Mouse (Mus musculus) forebrain, embryonic 14.5 days (tissue): ENCODE measurements at regions not wholly inside any gene's neighbourhood (a gene's known extent, or its start where the extent isn't known, plus 50 kb on each side); places are given as distances from the start of the nearest gene placed in this dataset.
A peak's percentile ranks its signal among the peaks of the same experiment; 100 is the strongest.

Experiments used
- ATAC-seq: fragments of 200-750 bp; cut with Nextera tagmentation; 2 replicates; pipeline ENCODE4 v1.8.0; 2017; ENCODE audit warnings: mild to moderate bottlenecking, moderate library complexity
- DNase-seq: peaks from one replicate; pipeline ENCODE4 v3.0.0-alpha.2; 2015; ENCODE audit warnings: low spot score
- H3K27ac ChIP-seq: fragments of 300-500 bp; sonication (generic); 2 replicates; pipeline ENCODE4 v1.5.1; 2014; ENCODE audit warnings: low read depth, mild to moderate bottlenecking, control low read depth, low read length, moderate library complexity
- H3K27me3 ChIP-seq: fragments of 300-500 bp; sonication (generic); replicated peaks from 2 replicates; pipeline ENCODE4 v1.6.1; 2014; ENCODE audit warnings: low read length, control low read depth, mixed read lengths; ENCODE audit not compliant: control insufficient read depth, insufficient read depth
- H3K36me3 ChIP-seq: fragments of 300-500 bp; sonication (generic); 2 replicates; pipeline ENCODE4 v1.6.1; 2014; ENCODE audit warnings: low read length, control low read depth; ENCODE audit not compliant: control insufficient read depth, insufficient read depth
- H3K4me1 ChIP-seq: fragments of 300-500 bp; sonication (generic); 2 replicates; pipeline ENCODE4 v1.6.1; 2014; ENCODE audit warnings: antibody characterized with exemption, low read length, control low read depth; ENCODE audit not compliant: control insufficient read depth, insufficient read depth
- H3K4me2 ChIP-seq: fragments of 300-500 bp; sonication (generic); 2 replicates; pipeline ENCODE4 v1.6.1; 2014; ENCODE audit warnings: mild to moderate bottlenecking, control low read depth, low read length
- H3K4me3 ChIP-seq: fragments of 300-500 bp; sonication (generic); 2 replicates; pipeline ENCODE4 v1.5.1; 2014; ENCODE audit warnings: low read depth, low read length, control low read depth
- H3K9ac ChIP-seq: fragments of 300-500 bp; sonication (generic); 2 replicates; pipeline ENCODE4 v1.6.1; 2014; ENCODE audit warnings: mild to moderate bottlenecking, low read length, control low read depth, moderate library complexity
- H3K9me3 ChIP-seq: fragments of 300-500 bp; sonication (generic); replicated peaks from 2 replicates; pipeline ENCODE4 v1.6.1; 2016; ENCODE audit warnings: low read length, control low read depth, mixed read lengths; ENCODE audit not compliant: control insufficient read depth
- WGBS: fragments of 180-500 bp; shearing (Covaris S2); extraction: QIAGEN DNeasy Blood & Tissue Kit; methylation state at CpG from one replicate; pipeline ENCODE4 v1.1.7; 2014; 5-methylcytosine and 5-hydroxymethylcytosine counted together

DNA sequence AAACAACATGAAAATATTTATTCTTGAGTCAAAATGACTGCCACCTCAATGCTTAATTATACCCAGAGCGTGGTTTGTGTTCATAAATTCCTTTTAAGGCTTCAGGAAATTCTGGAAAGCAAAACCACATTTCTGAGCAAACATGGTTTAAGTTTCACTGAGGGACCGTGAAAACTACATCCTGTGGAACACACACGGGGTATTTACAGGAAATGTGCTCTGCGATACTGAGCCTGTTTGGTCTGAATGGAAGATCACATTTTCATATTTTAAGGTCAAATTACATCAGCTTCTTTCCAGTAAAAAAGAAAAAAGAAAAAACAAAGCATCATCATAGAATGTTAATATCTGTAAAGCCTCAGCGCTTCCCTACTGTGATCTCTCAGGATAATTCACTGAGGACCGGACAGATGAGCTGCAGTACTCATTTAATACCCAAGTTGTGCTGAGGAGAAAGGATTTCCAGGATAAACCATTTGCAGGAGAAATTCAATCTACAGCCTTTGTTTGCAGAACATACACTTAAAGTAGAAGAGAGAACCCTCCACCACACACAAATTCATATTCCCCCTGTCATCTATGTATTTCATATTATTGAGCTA, 709.7 kb downstream of the Diaph3 start:
- WGBS, result 90% methylated on average over 6 of the region's 6 CpGs
- Histone ChIP-seq H3K4me1 (no peaks in the 10 kb centered on the region), H3K9ac (no peak overlapping the region), H3K4me2 (no peak overlapping the region), H3K27me3 (no peaks in the 10 kb centered on the region), H3K36me3 (no peaks in the 10 kb centered on the region), H3K9me3 (no peaks in the 10 kb centered on the region), H3K4me3 (no peak overlapping the region), H3K27ac (no peak overlapping the region)
- ATAC-seq (no peak), DNase-seq (no peak)

DNA sequence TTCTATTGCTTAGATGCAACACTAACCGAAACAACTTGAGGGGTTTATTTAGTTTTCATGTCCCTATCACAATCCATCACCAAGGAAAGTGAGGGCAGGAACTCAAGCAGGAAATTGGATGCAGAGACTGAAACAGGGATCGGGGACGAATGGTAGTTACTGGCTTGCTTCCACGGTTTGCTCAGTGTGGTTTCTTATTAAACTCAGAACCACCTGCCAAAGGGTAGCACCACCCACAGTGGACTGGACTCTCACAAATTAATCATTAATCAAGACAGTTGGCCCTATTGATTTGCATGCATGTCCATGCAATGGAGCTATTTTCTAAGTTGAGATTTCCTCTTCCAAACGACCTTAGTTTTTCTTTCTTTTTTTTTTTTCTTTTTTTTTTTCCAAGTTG, 719.2 kb downstream of the Diaph3 start:
- no peak overlapping the region for H3K9ac ChIP-seq
- H3K4me2 ChIP-seq, result no peak overlapping the region
- DNase-seq (no peak), ATAC-seq (no peak)
- H3K4me1 ChIP-seq, result no peaks in the 10 kb centered on the region
- H3K9me3 ChIP-seq, result no peaks in the 10 kb centered on the region
- H3K36me3 ChIP-seq, result no peaks in the 10 kb centered on the region
- no peak overlapping the region for H3K4me3 ChIP-seq
- 57% methylated on average over 5 of the region's 5 CpGs for whole genome bisulfite sequencing
- H3K27me3 ChIP-seq, result no peaks in the 10 kb centered on the region
- H3K27ac ChIP-seq, result no peak overlapping the region

DNA sequence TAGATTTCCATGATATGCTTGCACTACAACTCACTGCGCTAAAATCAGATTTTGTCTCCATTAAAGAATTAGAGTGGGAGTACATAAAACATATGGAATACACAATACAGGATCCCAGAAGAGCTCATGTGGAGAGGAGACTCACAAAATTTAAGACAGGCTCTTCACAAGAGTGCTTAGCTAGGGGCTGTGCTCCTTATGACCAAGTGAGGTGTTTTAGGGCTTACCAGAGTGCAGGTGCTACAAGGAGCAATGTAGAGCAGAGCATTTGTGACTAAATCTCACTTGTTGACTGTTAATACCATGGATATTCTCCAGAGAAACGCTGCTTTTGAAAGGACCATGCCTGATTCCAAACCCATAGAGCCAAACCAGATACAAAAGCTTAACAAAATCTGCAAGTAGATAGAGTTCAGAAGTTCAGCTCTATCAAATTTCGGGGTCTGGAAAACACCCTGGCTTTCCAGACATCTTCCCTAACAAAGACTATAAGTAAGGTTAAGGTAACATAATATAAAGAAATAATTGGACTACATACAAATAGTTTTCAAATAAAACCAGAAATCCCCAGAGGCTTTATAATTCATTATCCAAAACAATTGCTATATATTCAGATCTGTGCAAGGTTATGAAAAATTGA, 721.0 kb downstream of the Diaph3 start:
- DNase-seq, result no peak
- no peaks in the 10 kb centered on the region for H3K36me3 ChIP-seq
- H3K4me2 ChIP-seq, result no peak overlapping the region
- H3K9me3 ChIP-seq, result no peaks in the 10 kb centered on the region
- no peak for ATAC-seq
- H3K27ac ChIP-seq, result no peak overlapping the region
- no peaks in the 10 kb centered on the region for H3K27me3 ChIP-seq
- no peak overlapping the region for H3K9ac ChIP-seq
- 83% methylated on average over 3 of the region's 3 CpGs for WGBS
- no peak overlapping the region for H3K4me3 ChIP-seq
- no peaks in the 10 kb centered on the region for H3K4me1 ChIP-seq

DNA sequence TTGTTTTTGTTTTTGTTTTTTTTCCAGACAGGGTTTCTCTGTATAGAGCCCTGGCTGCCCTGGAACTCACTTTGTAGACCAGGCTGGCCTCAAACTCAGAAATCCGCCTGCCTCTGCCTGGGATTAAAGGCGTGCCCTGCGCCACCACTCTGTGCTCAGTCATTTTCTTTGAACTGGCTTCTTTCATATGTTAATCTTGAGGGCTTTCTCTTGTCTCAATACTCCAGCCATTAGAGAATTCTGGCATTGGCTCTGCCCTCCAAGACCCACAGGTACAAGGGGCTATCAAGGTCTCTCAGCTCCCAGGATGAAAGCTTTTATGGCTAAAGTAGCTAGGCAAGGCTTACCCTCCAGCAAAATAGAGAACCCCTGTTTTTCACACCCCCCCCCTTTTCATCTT, 744.2 kb downstream of the Diaph3 start:
- Histone ChIP-seq H3K9me3 (no peaks in the 10 kb centered on the region), H3K4me1 (peaks cover 11% of the 10 kb centered on the region), H3K9ac (no peak overlapping the region), H3K4me3 (no peak overlapping the region), H3K36me3 (no peaks in the 10 kb centered on the region), H3K27ac (no peak overlapping the region), H3K4me2 (no peak overlapping the region), H3K27me3 (no peaks in the 10 kb centered on the region)
- DNase-seq (no peak), ATAC-seq (no peak)
- WGBS, result 40% methylated on average over 3 of the region's 3 CpGs

DNA sequence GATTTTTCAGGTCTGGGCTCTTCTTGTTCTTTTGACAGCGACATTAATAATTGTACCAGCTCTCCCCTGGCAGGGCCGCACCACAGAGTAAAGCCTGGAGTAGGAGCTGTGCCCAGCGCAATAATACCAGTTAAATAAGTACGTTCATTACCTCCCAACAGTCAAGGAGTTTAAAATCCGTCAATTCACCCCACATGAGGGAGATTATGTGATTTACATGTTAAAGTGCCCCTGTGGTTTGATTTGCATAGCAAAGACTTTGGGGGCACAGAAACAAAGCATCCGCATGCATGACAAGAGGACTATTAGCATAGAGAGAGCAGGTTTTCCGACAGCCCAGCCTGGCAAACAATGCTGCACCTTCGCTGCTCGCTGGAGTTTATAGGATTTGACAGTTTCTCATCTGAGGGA, 745.1 kb downstream of the Diaph3 start:
- Histone ChIP-seq H3K27ac (peak overlapping the region; percentile 35; the same call in 1 of the 2 replicates), H3K9ac (peak overlapping the region; percentile 44)
- under 1% methylated on average over 9 of the region's 9 CpGs for WGBS

DNA sequence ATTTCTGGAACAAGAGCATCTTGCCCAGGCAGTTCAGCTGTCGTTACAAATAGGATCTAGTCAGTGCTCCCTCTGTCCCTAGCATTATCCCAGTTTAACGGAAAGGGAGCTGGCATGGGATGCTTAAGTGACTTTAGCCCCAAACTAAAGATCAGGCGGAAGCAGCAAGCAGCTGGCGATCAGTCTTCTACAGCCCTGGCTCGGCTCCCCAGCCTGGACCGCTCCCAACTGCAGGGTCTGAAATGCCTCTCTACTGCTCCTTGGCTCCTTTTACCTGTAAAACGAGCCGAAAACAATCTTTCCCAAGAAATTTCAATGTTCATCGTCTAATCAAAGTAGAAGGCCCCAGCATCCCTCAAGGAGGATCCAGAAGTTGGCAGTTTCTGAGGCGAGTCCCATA, 745.5 kb downstream of the Diaph3 start:
- 5% methylated on average over 10 of the region's 10 CpGs for WGBS
- Histone ChIP-seq H3K27ac (peak overlapping the region; percentile 35; the same call in 1 of the 2 replicates), H3K4me3 (no peak overlapping the region; the same call in 1 of the 2 replicates), H3K36me3 (no peaks in the 10 kb centered on the region), H3K9me3 (no peaks in the 10 kb centered on the region), H3K4me1 (peaks cover 11% of the 10 kb centered on the region), H3K27me3 (no peaks in the 10 kb centered on the region), H3K9ac (0 out of 2 replicates have a peak overlapping the region, but pooled peaks have one; percentile 44), H3K4me2 (peak overlapping the region; percentile 36)
- ATAC-seq (peak; percentile 59), DNase-seq (peak; percentile 54)

More for the DNA sequence above, 745.1 kb downstream of the Diaph3 start:
- DNase-seq (peak; percentile 87), ATAC-seq (peak; percentile 91)
- Histone ChIP-seq H3K4me3 (peak overlapping the region; percentile 15), H3K36me3 (no peaks in the 10 kb centered on the region), H3K27me3 (no peaks in the 10 kb centered on the region), H3K4me2 (peak overlapping the region; percentile 36), H3K9me3 (no peaks in the 10 kb centered on the region), H3K4me1 (peaks cover 11% of the 10 kb centered on the region)

DNA sequence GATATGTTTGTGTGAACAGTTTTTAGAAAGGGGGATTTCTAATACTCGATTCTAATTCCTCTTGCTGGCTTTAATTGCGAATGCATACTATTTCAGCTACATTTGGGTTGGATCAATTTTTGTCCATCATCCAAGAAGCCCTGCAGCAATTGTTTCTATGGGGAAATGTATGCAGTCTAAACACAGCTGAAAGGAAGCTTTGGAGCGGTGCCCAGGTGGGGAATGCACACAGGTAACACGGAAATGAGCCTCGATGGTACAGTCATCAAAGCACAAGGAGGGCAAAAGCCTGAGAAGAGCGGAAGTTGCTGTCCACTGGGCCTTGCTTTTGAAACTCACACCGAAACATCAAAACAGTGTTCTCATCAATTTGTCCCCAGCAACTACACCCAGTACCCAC, 746.0 kb downstream of the Diaph3 start:
- H3K9ac ChIP-seq, result no peak overlapping the region
- H3K36me3 ChIP-seq, result no peaks in the 10 kb centered on the region
- 48% methylated on average over 7 of the region's 7 CpGs for WGBS
- peaks cover 11% of the 10 kb centered on the region for H3K4me1 ChIP-seq
- no peak overlapping the region for H3K4me3 ChIP-seq
- DNase-seq, result no peak
- no peak overlapping the region; the same call in 1 of the 2 replicates for H3K27ac ChIP-seq
- H3K27me3 ChIP-seq, result no peaks in the 10 kb centered on the region
- H3K9me3 ChIP-seq, result no peaks in the 10 kb centered on the region
- peak overlapping the region; percentile 36; the same call in 1 of the 2 replicates for H3K4me2 ChIP-seq
- no peak for ATAC-seq

DNA sequence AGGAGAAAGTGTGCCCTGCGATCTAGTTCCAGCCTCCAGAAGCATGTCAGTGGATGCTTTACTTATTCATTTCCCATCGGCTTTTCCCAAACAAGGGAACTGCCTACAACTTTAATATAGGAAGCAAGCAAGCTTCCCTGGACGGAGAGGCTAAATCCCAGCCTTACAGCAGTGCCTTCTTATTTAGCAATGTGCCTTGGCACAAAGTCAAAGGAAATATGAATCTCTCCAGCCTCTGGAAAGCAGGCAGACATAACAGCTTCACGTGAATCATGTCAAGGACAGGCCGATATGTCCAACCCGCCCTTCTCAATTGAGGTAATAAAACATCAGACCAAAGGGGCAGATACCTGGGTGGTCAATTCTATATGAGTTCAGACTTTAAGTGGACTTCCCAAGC, 755.9 kb downstream of the Diaph3 start:
- no peak overlapping the region for H3K27ac ChIP-seq
- ATAC-seq (no peak), DNase-seq (no peak)
- whole genome bisulfite sequencing, result 90% methylated on average over 6 of the region's 6 CpGs
- H3K9me3 ChIP-seq, result no peaks in the 10 kb centered on the region
- no peak overlapping the region for H3K4me3 ChIP-seq
- no peaks in the 10 kb centered on the region for H3K27me3 ChIP-seq
- no peak overlapping the region for H3K9ac ChIP-seq
- no peaks in the 10 kb centered on the region for H3K4me1 ChIP-seq
- H3K4me2 ChIP-seq, result no peak overlapping the region
- no peaks in the 10 kb centered on the region for H3K36me3 ChIP-seq

DNA sequence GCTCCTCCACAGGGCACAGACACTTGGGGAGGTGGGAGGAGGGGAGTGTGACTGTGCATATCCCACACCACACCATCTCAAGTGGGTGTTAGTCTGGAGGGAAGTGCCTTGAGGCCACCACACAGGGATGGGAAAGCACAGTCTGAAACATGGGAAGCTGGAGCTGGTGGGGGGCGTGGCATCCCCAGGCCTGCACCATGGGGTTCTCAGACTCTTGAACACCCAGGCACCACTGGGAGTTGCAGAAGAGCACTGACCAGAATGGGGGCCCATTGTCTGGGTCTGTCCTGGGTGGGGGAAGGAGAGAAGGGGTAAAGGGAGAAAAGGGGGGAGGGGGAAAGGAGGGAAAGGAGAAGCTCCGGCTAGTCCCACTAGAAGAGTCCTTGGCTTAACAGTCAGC, 776.0 kb downstream of the Diaph3 start:
- peaks cover 3% of the 10 kb centered on the region; the same call in 1 of the 2 replicates for H3K4me1 ChIP-seq
- no peak for ATAC-seq

More for the DNA sequence above, 776.0 kb downstream of the Diaph3 start:
- Histone ChIP-seq H3K27me3 (no peaks in the 10 kb centered on the region), H3K4me3 (no peak overlapping the region), H3K9ac (no peak overlapping the region), H3K36me3 (no peaks in the 10 kb centered on the region), H3K27ac (no peak overlapping the region), H3K4me2 (no peak overlapping the region), H3K9me3 (no peaks in the 10 kb centered on the region)
- 91% methylated on average over 2 of the region's 2 CpGs for WGBS
- no peak for DNase-seq
